Mouse (Mus musculus) lung, postnatal 0 days (tissue): Measurements from ENCODE around the gene Srebf2.

Experiments
- CTCF ChIP-seq: IDR thresholded peaks from 2 replicates; pipeline ENCODE4 v1.5.1; 2016; ENCODE audit warnings: antibody characterized with exemption, mild to moderate bottlenecking
- EP300 ChIP-seq: IDR thresholded peaks from 2 replicates; pipeline ENCODE4 v1.6.1; 2016; ENCODE audit warnings: antibody characterized with exemption, mild to moderate bottlenecking, control low read depth

GRCm38 (mm10) chr15:82185062-82185783, 38.2 kb downstream of the Srebf2 start:
- TF ChIP-seq CTCF (no peak), EP300 (no peak)
